Mouse (Mus musculus): Measurements from ENCODE around the gene Cry2.
"Not testable (repeated sequence)": the region's sequence is repeated elsewhere in the genome, so short reads cannot be mapped to it uniquely, and the experiment has no call there.

The Cry2 gene

GRCm38 (mm10) chr2:92433578-92434374 is at the start of gene Cry2:
Gene Cry2, minus strand, starts transcription at chr2:92434043.
- DNase-seq: peak; percentile 99

GRCm38 (mm10) chr2:92483505-92483904 is 49.7 kb upstream of the Cry2 start:
- no peak for DNase-seq

GRCm38 (mm10) chr2:92482551-92482950 is 48.7 kb upstream of the Cry2 start:
- DNase-seq: no peak

GRCm38 (mm10) chr2:92478313-92478688 is 44.5 kb upstream of the Cry2 start:
- DNase-seq: no peak

DNA sequence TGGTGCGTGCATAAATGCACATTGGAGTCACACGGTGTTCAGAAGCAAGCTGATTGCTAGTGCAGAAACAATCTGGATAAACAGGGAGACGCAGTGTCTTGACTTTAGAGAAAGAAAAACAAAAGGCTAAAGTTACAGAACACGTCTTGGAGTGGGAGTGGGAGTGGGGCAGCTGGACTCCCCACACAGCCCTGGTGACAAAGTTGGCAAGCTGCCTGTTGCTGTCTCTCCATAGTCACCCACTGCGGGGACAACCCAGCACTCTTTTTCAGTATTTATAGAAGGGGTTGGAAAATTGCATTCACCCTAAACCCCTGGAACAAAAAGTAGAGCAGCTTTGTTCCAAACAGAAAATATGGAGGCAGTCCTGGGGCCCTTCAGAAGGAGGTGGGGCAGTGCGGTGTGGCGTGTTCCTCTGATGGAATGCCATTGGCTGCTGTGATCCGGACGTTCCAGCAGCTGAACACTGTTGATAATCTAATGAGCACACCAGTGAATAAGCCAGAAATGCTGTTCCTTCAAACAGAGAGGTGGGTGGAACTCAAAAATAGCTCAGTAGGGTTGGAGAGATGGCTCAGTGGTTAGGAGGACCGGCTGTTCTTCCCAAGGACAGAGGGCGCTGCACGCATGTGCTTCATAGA is 43.9 kb upstream of the Cry2 start:
- DNase-seq: peak; percentile 57

DNA sequence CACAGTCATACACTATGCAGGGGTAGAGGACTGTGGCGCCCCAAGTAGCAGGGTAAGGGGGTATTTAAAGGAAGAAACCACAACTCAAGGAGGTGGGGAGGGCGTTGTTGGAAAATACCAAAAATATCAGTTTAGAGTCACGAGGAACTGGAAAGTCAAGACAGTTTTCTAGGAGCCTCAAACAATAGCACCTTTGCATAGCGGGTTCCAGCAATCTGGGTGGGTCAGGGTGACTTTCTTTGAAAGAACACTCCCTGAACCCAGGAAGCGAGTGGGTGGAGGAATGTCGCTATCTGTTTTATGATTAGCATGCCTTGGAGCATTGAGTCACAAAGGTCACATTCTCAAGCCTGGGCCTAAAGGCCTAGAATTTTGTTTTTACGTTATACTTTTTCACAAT is 42.7 kb upstream of the Cry2 start:
- not testable (repeated sequence) for DNase-seq

DNA sequence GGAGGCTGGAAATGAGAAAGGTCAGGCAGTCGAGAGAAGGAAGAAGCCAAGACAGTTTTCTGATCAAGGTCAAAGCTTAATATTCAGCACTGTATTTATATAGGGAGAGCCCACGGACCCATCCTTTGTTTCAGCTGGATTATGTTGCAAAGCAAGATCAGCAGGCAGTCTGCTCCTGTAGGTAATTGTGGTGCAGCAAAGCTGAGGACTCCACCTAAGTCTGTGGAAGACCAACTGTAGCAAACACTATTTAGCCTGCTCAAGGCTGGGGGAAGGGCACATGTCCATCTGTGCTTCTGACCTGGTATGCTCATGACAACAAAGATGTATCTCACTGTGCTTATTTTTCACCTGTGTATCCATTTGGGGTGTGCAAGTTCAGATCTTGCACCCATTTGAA is 41.9 kb upstream of the Cry2 start:
- no peak for DNase-seq

GRCm38 (mm10) chr2:92474920-92475319 is 41.1 kb upstream of the Cry2 start:
- no peak for DNase-seq

DNA sequence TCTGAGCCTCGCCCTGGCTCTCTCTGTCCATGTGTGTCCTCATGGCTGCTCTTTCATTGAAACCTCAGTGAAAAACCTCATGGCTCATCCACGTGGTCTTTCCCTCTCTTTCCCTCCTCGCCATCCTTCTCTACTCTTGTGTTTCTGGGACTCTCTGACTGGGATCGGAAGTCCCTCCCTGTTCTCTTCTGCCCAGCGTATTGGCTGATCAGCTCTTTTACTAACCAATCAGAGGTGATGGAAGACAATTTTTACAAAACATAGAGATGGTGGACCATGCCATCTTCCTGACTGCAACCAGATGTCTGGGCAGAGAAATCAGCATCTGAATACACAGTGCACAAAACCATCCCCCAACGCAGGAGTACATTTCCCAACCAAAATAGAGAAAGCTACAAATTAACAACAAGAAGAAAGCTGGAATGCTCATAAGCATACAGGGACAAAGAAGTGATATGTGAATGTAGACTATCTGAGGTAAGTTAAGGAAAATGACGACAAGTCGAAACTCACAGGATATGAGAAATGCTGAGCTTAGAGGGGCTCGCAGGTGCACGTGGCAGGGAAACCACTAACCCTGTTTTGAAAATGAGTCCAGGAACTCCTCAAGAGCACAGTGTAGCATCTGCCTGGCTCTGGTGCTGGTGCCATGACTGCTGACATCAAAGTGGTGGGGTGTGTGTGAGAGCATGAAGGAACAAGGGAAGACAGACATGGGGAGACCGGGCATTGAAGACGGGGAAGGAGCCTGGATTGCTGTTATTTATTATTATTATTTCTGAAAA is 38.2 kb upstream of the Cry2 start:
- no peak for DNase-seq

- no peak for DNase-seq
Observed at GRCm38 (mm10) chr2:92464690-92465089, 30.8 kb upstream of the Cry2 start.

DNA sequence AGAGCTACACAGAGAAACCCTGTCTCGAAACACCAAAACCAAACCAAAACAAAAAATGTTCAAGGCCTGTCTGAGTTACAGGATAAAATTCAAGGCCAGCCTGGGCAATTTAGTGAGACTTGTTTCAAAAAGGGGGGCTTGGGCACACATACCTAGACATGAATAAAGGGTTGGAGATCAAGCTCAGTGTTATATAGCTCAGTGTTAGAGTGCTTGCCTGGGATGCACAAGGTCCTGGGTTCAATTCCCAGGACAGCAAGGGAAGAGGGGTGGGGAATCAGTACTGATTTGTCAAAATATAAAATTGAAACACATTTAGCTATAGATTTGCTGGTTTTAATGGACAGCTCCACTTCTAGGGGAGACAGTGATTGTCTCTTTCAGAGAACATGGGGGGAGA is 27.4 kb upstream of the Cry2 start:
- DNase-seq: no peak

DNA sequence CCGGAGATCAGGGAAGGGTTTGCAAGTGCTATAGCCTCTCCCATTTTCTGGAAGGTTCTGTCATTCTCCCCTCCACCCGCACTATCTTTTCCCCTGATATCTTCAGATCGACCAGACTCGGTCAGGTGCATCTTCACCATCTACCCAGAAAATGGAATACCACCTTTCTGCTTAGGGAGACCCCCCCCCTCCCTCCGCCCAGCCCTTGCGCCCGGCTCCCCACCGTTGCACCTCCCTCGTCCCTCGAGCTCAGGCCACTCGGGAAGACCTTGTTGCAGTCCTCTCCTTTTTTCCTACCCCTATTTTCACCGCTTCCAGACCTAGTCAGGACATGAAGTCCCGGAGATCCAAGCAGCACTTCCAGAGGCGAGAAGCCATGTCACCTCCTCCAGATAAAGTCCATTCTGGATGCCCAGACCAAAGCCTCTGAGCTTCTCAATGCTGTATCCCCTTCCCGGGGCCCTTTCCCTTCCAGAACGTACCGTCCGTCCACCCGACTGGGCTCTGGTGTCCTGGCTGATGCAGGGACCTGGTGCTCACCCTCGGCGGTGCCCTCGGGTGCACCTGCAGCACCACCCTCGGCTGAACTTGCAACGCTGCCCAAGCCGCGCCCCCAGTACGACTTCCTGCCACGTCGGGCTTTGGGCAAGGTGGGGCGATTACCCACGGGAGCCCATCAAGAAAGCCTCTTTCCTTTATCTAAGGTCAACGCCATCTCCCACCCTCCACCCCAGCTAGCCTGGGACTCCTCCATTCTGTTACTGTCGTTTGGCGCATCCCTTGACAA is 26.3 kb upstream of the Cry2 start, which contains the start of gene Slc35c1:
Slc35c1 (minus strand) TSS at position 618 of the 787 bp plus-strand sequence.
- DNase-seq: peak; percentile 60

DNA sequence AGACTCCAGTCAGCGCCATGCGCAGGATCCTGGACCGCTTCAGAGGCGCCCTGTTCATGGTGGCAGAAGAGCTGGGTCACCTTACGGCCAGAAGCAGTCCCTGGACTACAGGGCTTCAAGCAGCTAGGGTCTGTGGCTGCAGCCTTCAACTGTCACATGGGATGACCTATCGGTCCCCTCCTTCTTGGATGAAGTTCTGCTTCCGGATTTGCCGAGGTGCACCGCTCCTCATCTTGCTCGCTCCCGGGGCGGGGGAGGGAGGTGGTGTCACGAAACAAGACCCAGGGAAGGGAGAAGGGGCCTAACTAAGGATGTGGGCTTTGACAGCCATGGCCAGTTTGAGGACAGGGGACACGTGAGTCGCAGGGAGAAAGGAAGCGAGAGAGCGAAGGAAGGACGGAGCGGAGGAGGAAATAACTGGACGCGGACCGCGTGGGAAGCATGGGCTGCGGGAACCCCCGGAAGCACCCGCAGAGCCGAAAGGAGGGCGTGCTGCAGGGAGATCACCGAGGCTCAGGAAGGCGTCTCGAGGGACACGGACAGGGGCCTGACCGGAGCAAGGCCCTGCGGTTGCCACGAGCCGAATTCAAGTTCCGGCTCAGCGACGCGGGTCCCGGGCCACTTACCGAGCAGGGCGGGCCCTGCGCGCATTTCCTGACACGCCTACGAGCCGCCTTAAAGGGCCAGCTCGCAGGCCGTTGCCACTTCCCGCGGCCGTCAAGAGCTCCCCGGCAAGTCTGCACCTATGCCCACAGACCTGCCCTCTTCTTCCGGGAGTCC is 25.5 kb upstream of the Cry2 start:
- DNase-seq: peak; percentile 86

DNA sequence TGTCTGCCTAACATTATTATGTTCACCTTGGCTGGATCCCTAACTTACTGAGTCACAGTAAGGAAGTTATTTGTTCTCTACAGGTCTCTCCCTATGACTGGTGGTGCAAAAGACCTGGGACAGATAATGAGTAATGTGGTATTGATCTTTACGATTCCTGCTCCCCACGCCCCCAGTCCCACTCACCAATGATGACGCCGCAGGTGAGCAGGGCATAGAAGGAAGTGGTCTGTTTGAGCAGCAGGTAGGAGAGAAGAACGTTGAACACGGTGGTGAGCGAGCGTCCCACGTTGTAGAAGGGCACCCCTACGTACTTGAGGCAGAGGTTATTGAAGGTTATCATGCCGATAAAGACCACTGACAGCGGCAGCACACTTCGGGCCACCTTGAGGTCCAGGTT is 24.6 kb upstream of the Cry2 start:
- no peak for DNase-seq

DNA sequence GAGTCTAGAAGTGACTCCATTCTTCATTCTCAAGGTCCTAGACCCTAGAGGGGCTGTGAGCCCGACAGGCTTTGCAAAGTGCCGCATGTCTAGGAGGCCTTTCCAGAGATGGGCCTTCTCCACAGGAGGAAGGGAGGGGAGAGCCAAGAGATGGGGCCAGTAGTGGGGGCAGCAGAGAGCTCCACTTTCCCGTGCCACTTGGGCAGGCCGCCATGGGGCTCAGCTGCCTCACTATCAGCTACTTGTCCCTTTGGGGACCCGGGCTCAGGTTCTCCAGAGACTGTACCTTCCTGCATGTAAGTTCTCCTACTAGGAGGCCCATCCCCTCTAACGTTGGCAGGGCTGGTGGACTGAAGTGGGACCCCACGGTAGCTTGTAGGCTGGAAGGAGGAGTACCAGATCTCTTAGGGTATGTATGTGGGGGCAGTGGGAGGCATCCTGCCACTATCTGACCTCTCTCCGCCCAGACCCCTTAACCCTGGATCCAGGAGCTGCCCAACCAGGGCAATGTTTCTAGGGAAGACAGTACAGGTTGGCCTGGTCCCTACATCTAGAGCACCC is 23.2 kb upstream of the Cry2 start:
- DNase-seq: no peak

DNA sequence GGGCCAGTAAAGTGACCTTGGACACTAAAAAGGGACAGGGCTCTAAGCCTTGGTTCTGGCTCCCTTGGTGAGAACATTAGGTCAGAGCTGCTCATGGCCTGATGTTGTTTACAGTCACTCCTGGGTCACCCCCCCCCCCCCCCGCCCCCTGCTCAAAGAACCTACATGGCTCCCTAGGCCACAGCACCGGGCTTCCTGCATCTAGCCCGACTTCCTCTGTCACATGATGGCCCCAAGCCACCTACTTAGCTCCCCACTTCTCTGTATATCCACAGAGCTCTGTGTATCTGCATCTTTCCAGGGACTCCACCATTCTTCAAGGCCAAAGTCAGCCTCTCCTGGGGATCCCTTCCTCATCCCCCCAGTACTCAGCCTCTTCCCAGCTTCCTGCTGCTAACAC is 21.9 kb upstream of the Cry2 start:
- no peak for DNase-seq

DNA sequence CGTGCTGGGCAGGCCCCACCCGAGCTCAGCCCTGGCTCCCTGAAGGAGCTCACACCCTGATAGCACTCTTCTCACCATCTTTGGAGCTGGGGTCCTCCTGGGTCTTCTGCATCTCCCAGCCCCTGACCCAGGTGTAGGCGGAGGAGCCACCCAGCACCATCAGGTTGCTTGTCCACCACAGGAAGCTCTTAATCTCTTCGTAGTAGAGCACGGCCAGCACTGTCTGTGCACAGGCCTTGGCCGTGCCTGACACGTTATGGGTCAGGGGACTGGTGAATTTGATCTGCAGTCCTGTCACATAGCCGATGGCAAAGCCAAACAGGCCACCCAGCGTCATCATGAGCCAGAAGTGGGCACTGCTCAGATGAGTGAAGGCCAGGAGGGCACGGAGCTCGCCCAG is 20.3 kb upstream of the Cry2 start:
- no peak for DNase-seq

GRCm38 (mm10) chr2:92451126-92451525 is 17.3 kb upstream of the Cry2 start:
- no peak for DNase-seq

- no peak for DNase-seq
Observed at GRCm38 (mm10) chr2:92447121-92447740, 13.4 kb upstream of the Cry2 start.

- peak; percentile 28 for DNase-seq
Observed at GRCm38 (mm10) chr2:92446656-92447055, 12.8 kb upstream of the Cry2 start.

GRCm38 (mm10) chr2:92445890-92446289 is 12.0 kb upstream of the Cry2 start:
- DNase-seq: no peak

Measured in lung, postnatal 10 days (tissue).